Mouse (Mus musculus) intestine, embryonic 14.5 days (tissue): ENCODE results near the gene Nrap. TPM values are rescaled to one million over a fixed set of nuclear protein-coding genes. Genes with fewer than 3 reads are reported as not detected.

Experiments used
- ATAC-seq: fragments of 200-750 bp; cut with Nextera tagmentation; replicated peaks from 2 replicates; pipeline ENCODE4 v1.8.0; 2017; ENCODE audit warnings: low read depth, moderate number of reproducible peaks, moderate TSS enrichment, moderate library complexity; ENCODE audit not compliant: low FRiP score, low TSS enrichment
- DNase-seq: peaks from one replicate; pipeline ENCODE4 v3.0.0-alpha.2; 2018; ENCODE audit warnings: low spot score
- H3K27ac ChIP-seq: fragments of 300-500 bp; sonication (generic); 2 replicates; pipeline ENCODE4 v1.5.1; 2014; ENCODE audit warnings: low read depth, mild to moderate bottlenecking, control low read depth
- H3K27me3 ChIP-seq: fragments of 300-500 bp; sonication (generic); replicated peaks from 2 replicates; pipeline ENCODE4 v1.6.1; 2014; ENCODE audit warnings: low read length, control low read depth; ENCODE audit not compliant: control insufficient read depth, insufficient read depth
- H3K36me3 ChIP-seq: fragments of 300-500 bp; sonication (generic); 2 replicates; pipeline ENCODE4 v1.6.1; 2014; ENCODE audit warnings: low read length, control low read depth; ENCODE audit not compliant: control insufficient read depth, insufficient read depth
- H3K4me1 ChIP-seq: fragments of 300-500 bp; sonication (generic); replicated peaks from 2 replicates; pipeline ENCODE4 v1.6.1; 2014; ENCODE audit warnings: low read length, control low read depth, mixed read lengths; ENCODE audit not compliant: control insufficient read depth, insufficient read depth
- H3K4me2 ChIP-seq: fragments of 300-500 bp; sonication (generic); 2 replicates; pipeline ENCODE4 v1.6.1; 2014; ENCODE audit warnings: low read length
- H3K4me3 ChIP-seq: fragments of 300-500 bp; sonication (generic); 2 replicates; pipeline ENCODE4 v1.5.1; 2014; ENCODE audit warnings: low read depth, low read length, control low read depth, mixed read lengths
- H3K9ac ChIP-seq: fragments of 300-500 bp; sonication (generic); 2 replicates; pipeline ENCODE4 v1.6.1; 2014; ENCODE audit warnings: mild to moderate bottlenecking, low read length
- H3K9me3 ChIP-seq: fragments of 300-500 bp; sonication (generic); 2 replicates; pipeline ENCODE4 v1.6.1; 2016; ENCODE audit warnings: low read length, control low read depth; ENCODE audit not compliant: control insufficient read depth
- WGBS: fragments of 180-500 bp; shearing (Covaris S2); extraction: QIAGEN DNeasy Blood & Tissue Kit; methylation state at CpG from one replicate; pipeline ENCODE4 v1.1.7; 2014; 5-methylcytosine and 5-hydroxymethylcytosine counted together
- polyA plus RNA-seq: library from polyadenylated mRNA; unstranded; fragments of >200 nt; fragmentation: Nextera tagmentation; extraction: Ambion mirVana; gene quantifications from 2 replicates; pipeline ENCODE4 v1.2.1, GENCODE M21; 2014

The Nrap gene
- polyA plus RNA-seq, 1 experiment from 2014 or later: 0.26 TPM

DNA sequence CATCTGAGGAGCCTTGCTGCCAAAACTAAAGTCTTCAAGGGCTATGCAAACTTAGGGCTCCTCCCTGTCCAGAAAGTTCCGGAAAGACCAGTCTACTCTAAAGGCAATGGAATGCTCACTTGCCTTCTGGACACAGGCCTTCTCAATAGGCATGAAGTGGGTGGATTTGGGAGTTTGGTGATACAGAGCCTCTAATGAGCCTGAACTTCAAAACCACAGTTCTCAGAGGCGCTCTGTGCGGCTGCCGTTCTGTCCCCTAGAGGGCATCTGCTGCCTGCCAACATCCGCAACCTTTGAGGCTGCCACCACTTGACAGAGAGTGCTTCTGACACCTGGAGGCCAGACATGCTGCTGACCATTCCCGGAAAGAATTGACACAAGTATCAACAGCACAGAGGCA, 40.5 kb downstream of the Nrap start:
- Histone ChIP-seq H3K9ac (no peak overlapping the region), H3K4me3 (no peak overlapping the region), H3K36me3 (no peaks in the 10 kb centered on the region), H3K27me3 (no peaks in the 10 kb centered on the region), H3K4me2 (no peak overlapping the region), H3K4me1 (no peaks in the 10 kb centered on the region), H3K27ac (no peak overlapping the region), H3K9me3 (peaks cover 4% of the 10 kb centered on the region; the same call in 1 of the 2 replicates)
- DNase-seq (no peak), ATAC-seq (no peak)
- WGBS: 27% methylated on average over 6 of the region's 6 CpGs

DNA sequence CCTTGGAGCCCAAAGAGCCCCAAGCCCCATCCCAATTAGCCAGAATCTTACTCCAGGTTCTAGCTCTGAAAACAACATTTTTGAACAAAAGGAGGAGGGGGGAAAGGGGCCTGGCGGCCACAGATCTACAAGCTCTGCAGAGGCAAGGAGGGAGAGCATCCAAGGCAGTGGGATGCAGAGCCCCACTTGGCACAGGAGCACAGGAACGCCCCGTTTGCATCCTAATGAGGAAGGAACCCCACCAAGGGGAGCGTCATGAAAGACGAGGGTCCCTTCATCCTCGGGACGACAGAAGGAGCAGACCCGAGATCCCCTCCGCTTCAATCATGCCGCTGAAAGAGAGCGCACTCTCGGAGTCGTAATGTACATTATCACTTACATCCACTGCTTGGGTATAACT, 43.1 kb downstream of the Nrap start:
- H3K4me2 ChIP-seq: no peak overlapping the region
- H3K9ac ChIP-seq: no peak overlapping the region
- WGBS: 48% methylated on average over 13 of the region's 13 CpGs
- H3K9me3 ChIP-seq: no peaks in the 10 kb centered on the region
- H3K4me3 ChIP-seq: no peak overlapping the region
- no peak overlapping the region for H3K27ac ChIP-seq
- no peaks in the 10 kb centered on the region for H3K4me1 ChIP-seq
- ATAC-seq (no peak), DNase-seq (no peak)
- H3K27me3 ChIP-seq: no peaks in the 10 kb centered on the region
- H3K36me3 ChIP-seq: no peaks in the 10 kb centered on the region

- WGBS: 80% methylated on average over 3 of the region's 3 CpGs
- H3K9me3 ChIP-seq: no peaks in the 10 kb centered on the region
- no peaks in the 10 kb centered on the region for H3K27me3 ChIP-seq
- ATAC-seq (no peak), DNase-seq (no peak)
- H3K4me1 ChIP-seq: no peaks in the 10 kb centered on the region
- no peak overlapping the region for H3K4me2 ChIP-seq
- H3K36me3 ChIP-seq: no peaks in the 10 kb centered on the region
- H3K4me3 ChIP-seq: no peak overlapping the region
- no peak overlapping the region for H3K27ac ChIP-seq
- no peak overlapping the region for H3K9ac ChIP-seq
These were observed 43.8 kb downstream of the Nrap start for GRCm38 (mm10) chr19:56346016-56346415.

GRCm38 (mm10) chr19:56343869-56344563, 45.8 kb downstream of the Nrap start:
- Histone ChIP-seq H3K27ac (no peak overlapping the region), H3K9ac (no peak overlapping the region), H3K4me1 (no peaks in the 10 kb centered on the region), H3K4me3 (no peak overlapping the region), H3K9me3 (no peaks in the 10 kb centered on the region), H3K27me3 (no peaks in the 10 kb centered on the region), H3K4me2 (no peak overlapping the region), H3K36me3 (no peaks in the 10 kb centered on the region)
- ATAC-seq (no peak), DNase-seq (no peak)
- 67% methylated on average over 26 of the region's 26 CpGs for WGBS

DNA sequence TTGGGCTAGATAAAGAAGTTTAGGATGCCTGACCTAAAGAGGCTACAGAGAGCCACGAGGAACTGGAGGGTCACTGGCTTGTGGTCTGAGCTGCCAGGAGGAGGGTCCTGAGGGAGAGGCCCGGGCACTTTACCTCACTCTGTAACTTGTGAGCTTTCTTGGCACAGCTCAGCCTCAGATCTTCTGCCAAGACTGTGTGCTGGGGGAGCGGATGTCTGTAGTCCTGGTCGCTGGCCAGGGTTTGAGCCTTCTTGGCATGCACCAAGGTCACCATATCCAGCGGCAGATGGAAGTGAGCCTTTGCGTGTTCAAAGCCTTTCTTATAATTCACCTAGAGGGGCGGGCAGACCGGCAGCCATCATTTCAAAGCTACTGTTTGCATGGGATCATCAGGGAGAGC, 47.8 kb downstream of the Nrap start:
- H3K4me3 ChIP-seq: no peak overlapping the region
- no peak for DNase-seq
- WGBS: 82% methylated on average over 8 of the region's 8 CpGs
- no peaks in the 10 kb centered on the region for H3K27me3 ChIP-seq
- H3K9ac ChIP-seq: no peak overlapping the region
- H3K27ac ChIP-seq: no peak overlapping the region
- H3K4me2 ChIP-seq: no peak overlapping the region
- H3K4me1 ChIP-seq: no peaks in the 10 kb centered on the region
- no peak for ATAC-seq
- H3K9me3 ChIP-seq: no peaks in the 10 kb centered on the region
- no peaks in the 10 kb centered on the region for H3K36me3 ChIP-seq

- Histone ChIP-seq H3K9me3 (no peaks in the 10 kb centered on the region), H3K4me1 (no peaks in the 10 kb centered on the region), H3K27ac (no peak overlapping the region), H3K27me3 (no peaks in the 10 kb centered on the region), H3K36me3 (no peaks in the 10 kb centered on the region), H3K9ac (no peak overlapping the region), H3K4me3 (no peak overlapping the region), H3K4me2 (no peak overlapping the region)
- 59% methylated on average over 12 of the region's 12 CpGs for WGBS
- no peak for DNase-seq
- no peak for ATAC-seq
These were observed 53.0 kb downstream of the Nrap start for GRCm38 (mm10) chr19:56336826-56337225.

DNA sequence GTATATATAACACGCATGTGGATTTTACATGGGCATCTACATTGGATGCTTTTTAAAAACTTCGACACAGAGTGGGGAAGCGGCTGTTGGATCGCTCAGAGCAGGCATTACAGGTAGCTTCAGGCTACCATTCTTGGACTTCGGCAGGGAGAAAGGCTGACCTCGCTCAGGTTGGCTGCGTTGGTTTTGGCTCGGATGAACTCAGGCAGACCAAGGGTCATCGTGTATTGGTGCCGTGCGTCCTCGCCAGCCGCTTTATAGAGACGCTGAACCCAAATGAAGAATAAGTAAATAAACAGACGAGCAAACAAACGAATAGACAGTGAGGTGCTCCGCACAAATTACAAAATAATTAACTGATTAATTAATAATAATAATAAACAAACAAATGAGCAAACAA, 53.5 kb downstream of the Nrap start:
- no peaks in the 10 kb centered on the region for H3K9me3 ChIP-seq
- ATAC-seq (no peak), DNase-seq (no peak)
- no peaks in the 10 kb centered on the region for H3K36me3 ChIP-seq
- WGBS: 89% methylated on average over 17 of the region's 17 CpGs
- H3K4me2 ChIP-seq: no peak overlapping the region
- H3K27me3 ChIP-seq: no peaks in the 10 kb centered on the region
- no peak overlapping the region for H3K27ac ChIP-seq
- H3K4me1 ChIP-seq: no peaks in the 10 kb centered on the region
- H3K9ac ChIP-seq: no peak overlapping the region
- H3K4me3 ChIP-seq: no peak overlapping the region

GRCm38 (mm10) chr19:56326243-56326855, 63.5 kb downstream of the Nrap start:
- ATAC-seq: no peak
- H3K4me1 ChIP-seq: peaks cover 5% of the 10 kb centered on the region
- peak overlapping the region; percentile 13; the same call in 1 of the 2 replicates for H3K4me2 ChIP-seq
- H3K4me3 ChIP-seq: no peak overlapping the region
- 63% methylated on average over 21 of the region's 21 CpGs for WGBS
- DNase-seq: no peak
- no peak overlapping the region for H3K9ac ChIP-seq
- no peaks in the 10 kb centered on the region for H3K9me3 ChIP-seq
- no peak overlapping the region for H3K27ac ChIP-seq
- H3K36me3 ChIP-seq: no peaks in the 10 kb centered on the region
- H3K27me3 ChIP-seq: no peaks in the 10 kb centered on the region

GRCm38 (mm10) chr19:56325676-56326075, 64.2 kb downstream of the Nrap start:
- Histone ChIP-seq H3K4me2 (no peak overlapping the region), H3K4me3 (no peak overlapping the region), H3K4me1 (peaks cover 5% of the 10 kb centered on the region), H3K27ac (no peak overlapping the region), H3K9ac (no peak overlapping the region), H3K36me3 (no peaks in the 10 kb centered on the region), H3K9me3 (no peaks in the 10 kb centered on the region), H3K27me3 (no peaks in the 10 kb centered on the region)
- no peak for ATAC-seq
- no peak for DNase-seq
- 68% methylated on average over 10 of the region's 10 CpGs for WGBS
